Mouse (Mus musculus): Measurements from ENCODE around the gene Sptbn1. TPM values are rescaled to one million over a fixed set of nuclear protein-coding genes. Genes with fewer than 3 reads are reported as not detected.
A peak's percentile ranks its signal among the peaks of the same experiment; 100 is the strongest.

Sptbn1 gene
- total RNA-seq, 2 experiments from 2014 or later, result 570 to 594 TPM

GRCm38 (mm10) chr11:30165861-30166550 lies 102.0 kb downstream of the Sptbn1 start:
- DNase-seq, result no peak

- DNase-seq, result no peak
These were observed 103.3 kb downstream of the Sptbn1 start for GRCm38 (mm10) chr11:30164515-30165214.

- no peak for DNase-seq
These were observed 104.1 kb downstream of the Sptbn1 start for GRCm38 (mm10) chr11:30163870-30164269.

GRCm38 (mm10) chr11:30163081-30163480 lies 104.9 kb downstream of the Sptbn1 start:
- DNase-seq, result no peak

GRCm38 (mm10) chr11:30161744-30162143 lies 106.2 kb downstream of the Sptbn1 start:
- DNase-seq, result no peak

GRCm38 (mm10) chr11:30161173-30161650 lies 106.8 kb downstream of the Sptbn1 start:
- DNase-seq, result peak; percentile 45 to 50

- DNase-seq, result no peak
These were observed 107.3 kb downstream of the Sptbn1 start for GRCm38 (mm10) chr11:30160625-30161172.

GRCm38 (mm10) chr11:30159545-30160255 lies 108.3 kb downstream of the Sptbn1 start:
- DNase-seq, result no peak

GRCm38 (mm10) chr11:30158028-30158700 lies 109.8 kb downstream of the Sptbn1 start:
- DNase-seq, result no peak

GRCm38 (mm10) chr11:30155887-30156286 lies 112.1 kb downstream of the Sptbn1 start:
- no peak for DNase-seq

- no peak for DNase-seq
These were observed 113.0 kb downstream of the Sptbn1 start for GRCm38 (mm10) chr11:30154980-30155379.

GRCm38 (mm10) chr11:30148888-30149287 lies 119.1 kb downstream of the Sptbn1 start:
- no peak for DNase-seq

GRCm38 (mm10) chr11:30148378-30148777 lies 119.6 kb downstream of the Sptbn1 start:
- no peak for DNase-seq

- no peak for DNase-seq
These were observed 120.1 kb downstream of the Sptbn1 start for GRCm38 (mm10) chr11:30147882-30148281.

- DNase-seq, result no peak
These were observed 124.9 kb downstream of the Sptbn1 start for GRCm38 (mm10) chr11:30143090-30143489.

GRCm38 (mm10) chr11:30139165-30139826 lies 128.7 kb downstream of the Sptbn1 start:
- DNase-seq, result no peak

- no peak for DNase-seq
These were observed 130.9 kb downstream of the Sptbn1 start for GRCm38 (mm10) chr11:30137081-30137480.

GRCm38 (mm10) chr11:30134058-30134457 lies 133.9 kb downstream of the Sptbn1 start:
- no peak for DNase-seq

GRCm38 (mm10) chr11:30132581-30132980 lies 135.4 kb downstream of the Sptbn1 start:
- DNase-seq, result no peak

GRCm38 (mm10) chr11:30131640-30132039 lies 136.3 kb downstream of the Sptbn1 start:
- no peak for DNase-seq

GRCm38 (mm10) chr11:30129339-30129738 lies 138.6 kb downstream of the Sptbn1 start:
- no peak for DNase-seq

- no peak for DNase-seq
These were observed 141.1 kb downstream of the Sptbn1 start for GRCm38 (mm10) chr11:30126840-30127239.
